Mouse (Mus musculus): ENCODE measurements at regions not wholly inside any gene's neighbourhood (a gene's known extent, or its start where the extent isn't known, plus 50 kb on each side); places are given as distances from the start of the nearest gene placed in this dataset.

GRCm38 (mm10) chr17:45847701-45848378 is 114.2 kb upstream of the 1600014C23Rik start:
- DNase-seq (ENCODE audit: low spot score in 2 of 2), result no peak
- intact Hi-C loops (cut with DNase I), result no loop called here

GRCm38 (mm10) chr17:45845832-45846231 is 112.2 kb upstream of the 1600014C23Rik start:
- intact Hi-C loops (cut with DNase I), result no loop called here
- no peak for DNase-seq (ENCODE audit: low spot score in 2 of 2)

GRCm38 (mm10) chr17:45836731-45837130 is 103.1 kb upstream of the 1600014C23Rik start:
- intact Hi-C loops (cut with DNase I), result no loop called here
- no peak for DNase-seq (ENCODE audit: low spot score in 2 of 2)

GRCm38 (mm10) chr17:45836253-45836652 is 102.6 kb upstream of the 1600014C23Rik start:
- intact Hi-C loops (cut with DNase I), result no loop called here
- DNase-seq (ENCODE audit: low spot score in 2 of 2), result no peak

GRCm38 (mm10) chr17:45834518-45835071 is 101.0 kb upstream of the 1600014C23Rik start:
- intact Hi-C loops (cut with DNase I), result no loop called here
- DNase-seq (ENCODE audit: low spot score in 2 of 2), result no peak

- DNase-seq (ENCODE audit: low spot score in 2 of 2), result no peak
- intact Hi-C loops (cut with DNase I), result no loop called here
Observed at GRCm38 (mm10) chr17:45830324-45830723, 96.7 kb upstream of the 1600014C23Rik start.

- intact Hi-C loops (cut with DNase I), result no loop called here
- DNase-seq (ENCODE audit: low spot score in 2 of 2), result no peak
Observed at GRCm38 (mm10) chr17:45829571-45829970, 95.9 kb upstream of the 1600014C23Rik start.

- intact Hi-C loops (cut with DNase I), result no loop called here
- DNase-seq (ENCODE audit: low spot score in 2 of 2), result no peak
Observed at GRCm38 (mm10) chr17:45828843-45829242, 95.2 kb upstream of the 1600014C23Rik start.

GRCm38 (mm10) chr17:45828284-45828824 is 94.7 kb upstream of the 1600014C23Rik start:
- intact Hi-C loops (cut with DNase I), result no loop called here
- DNase-seq (ENCODE audit: low spot score in 2 of 2), result no peak

GRCm38 (mm10) chr17:45824977-45825376 is 91.3 kb upstream of the 1600014C23Rik start:
- DNase-seq (ENCODE audit: low spot score in 2 of 2), result no peak
- intact Hi-C loops (cut with DNase I), result no loop called here

- DNase-seq (ENCODE audit: low spot score in 2 of 2), result no peak
- intact Hi-C loops (cut with DNase I), result no loop called here
Observed at GRCm38 (mm10) chr17:45823501-45823900, 89.9 kb upstream of the 1600014C23Rik start.

- intact Hi-C loops (cut with DNase I), result no loop called here
- DNase-seq (ENCODE audit: low spot score in 2 of 2), result no peak
Observed at GRCm38 (mm10) chr17:45822427-45822826, 88.8 kb upstream of the 1600014C23Rik start.

- DNase-seq (ENCODE audit: low spot score in 2 of 2), result no peak
- intact Hi-C loops (cut with DNase I), result no loop called here
Observed at GRCm38 (mm10) chr17:45821356-45821755, 87.7 kb upstream of the 1600014C23Rik start.

- intact Hi-C loops (cut with DNase I), result no loop called here
Observed at GRCm38 (mm10) chr17:45819143-45819542, 85.5 kb upstream of the 1600014C23Rik start.

GRCm38 (mm10) chr17:45816566-45816965 is 82.9 kb upstream of the 1600014C23Rik start:
- intact Hi-C loops (cut with DNase I), result no loop called here
- DNase-seq (ENCODE audit: low spot score in 2 of 2), result no peak

More at GRCm38 (mm10) chr17:45819143-45819542, 85.5 kb upstream of the 1600014C23Rik start:
- DNase-seq (ENCODE audit: low spot score in 2 of 2), result no peak

- DNase-seq (ENCODE audit: low spot score in 2 of 2), result peak in 1 of 2 experiments; percentile 19
- intact Hi-C loops (cut with DNase I), result no loop called here
Observed at GRCm38 (mm10) chr17:45815833-45816232, 82.2 kb upstream of the 1600014C23Rik start.

- DNase-seq (ENCODE audit: low spot score in 2 of 2), result no peak
- intact Hi-C loops (cut with DNase I), result no loop called here
Observed at GRCm38 (mm10) chr17:45815341-45815740, 81.7 kb upstream of the 1600014C23Rik start.

GRCm38 (mm10) chr17:45814586-45814985 is 80.9 kb upstream of the 1600014C23Rik start:
- DNase-seq (ENCODE audit: low spot score in 2 of 2), result no peak
- intact Hi-C loops (cut with DNase I), result no loop called here

GRCm38 (mm10) chr17:45813956-45814355 is 80.3 kb upstream of the 1600014C23Rik start:
- intact Hi-C loops (cut with DNase I), result no loop called here
- DNase-seq (ENCODE audit: low spot score in 2 of 2), result no peak

GRCm38 (mm10) chr17:45812289-45812955 is 78.8 kb upstream of the 1600014C23Rik start:
- intact Hi-C loops (cut with DNase I), result no loop called here
- DNase-seq (ENCODE audit: low spot score in 2 of 2), result no peak
